Mouse (Mus musculus) bone marrow macrophage, adult 2 months (primary cell): Measurements from ENCODE around the gene Bcl2l13.

Experiments used
- CTCF ChIP-seq: IDR thresholded peaks from 2 replicates; pipeline ENCODE4 v1.5.1; 2012; ENCODE audit warnings: low read depth, mild to moderate bottlenecking, low read length, moderate library complexity
- POLR2A ChIP-seq: IDR thresholded peaks from 2 replicates; pipeline ENCODE4 v1.6.1; 2012; ENCODE audit warnings: mild to moderate bottlenecking, low read depth, low read length, borderline replicate concordance

DNA sequence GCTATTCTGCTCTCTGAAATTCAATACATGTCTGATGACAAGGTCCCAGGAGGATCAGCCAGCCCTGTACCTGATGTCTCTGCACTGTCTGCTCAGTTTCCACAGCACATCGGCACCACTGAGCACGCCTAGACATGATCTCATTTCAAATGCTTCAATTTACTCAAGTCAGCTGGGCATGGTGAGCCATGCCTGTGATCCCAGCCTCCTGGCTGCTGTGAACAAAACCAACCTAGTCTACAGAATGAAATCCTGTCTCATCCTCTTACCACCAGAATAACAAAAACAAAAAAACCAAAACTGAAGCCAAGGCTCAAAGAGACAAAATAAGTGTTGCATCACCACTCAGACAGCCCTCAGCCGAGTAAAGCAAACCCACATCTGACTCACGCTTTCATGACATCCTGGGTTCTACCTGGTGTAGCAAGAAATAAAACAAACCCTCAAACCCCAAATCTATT is 36.4 kb upstream of the Bcl2l13 start:
- no peak for TF ChIP-seq CTCF
- no peak for TF ChIP-seq POLR2A
